ENCODE assay signal across 18 mouse cellular contexts in genomic region chr16:66092766-66093165, GRCm38 (mm10).
"Had no signal": no experiment of that assay in that cellular context is flagged by ENCODE, and none has a peak within 500 bp of the region (broad histone marks: within the 10 kb centered on the region; RNA-seq: fewer than 3 reads in every experiment).

No protein-coding gene starts in this region.

- H3K4me1 ChIP-seq: liver, embryonic 13.5 days; liver, embryonic 15.5 days; lung, embryonic 15.5 days; megakaryocyte, embryonic 14.5 days; neural tube, embryonic 12.5 days; stomach, embryonic 15.5 days had no signal

- H3K9me3 ChIP-seq: liver, embryonic 13.5 days; liver, embryonic 15.5 days; lung, embryonic 15.5 days; neural tube, embryonic 12.5 days; stomach, embryonic 15.5 days had no signal

- H3K4me2 ChIP-seq: liver, embryonic 11.5 days; liver, embryonic 13.5 days; liver, embryonic 15.5 days; lung, embryonic 15.5 days; neural tube, embryonic 12.5 days; stomach, embryonic 15.5 days had no signal

- H3K9ac ChIP-seq: liver, embryonic 13.5 days; liver, embryonic 15.5 days; liver, postnatal 0 days; lung, embryonic 15.5 days; neural tube, embryonic 12.5 days; stomach, embryonic 15.5 days had no signal

- H3K4me3 ChIP-seq: liver, embryonic 13.5 days; liver, embryonic 15.5 days; lung, embryonic 15.5 days; megakaryocyte, embryonic 14.5 days; neural tube, embryonic 12.5 days; stomach, embryonic 15.5 days had no signal

- ATAC-seq: liver, postnatal 0 days; lung, postnatal 0 days had no signal

- H3K27me3 ChIP-seq: liver, embryonic 13.5 days; liver, embryonic 15.5 days; lung, embryonic 15.5 days; megakaryocyte, embryonic 14.5 days; neural tube, embryonic 12.5 days; stomach, embryonic 15.5 days had no signal

- H3K27ac ChIP-seq: liver, embryonic 13.5 days; liver, embryonic 15.5 days; lung, embryonic 15.5 days; macrophage; neural tube, embryonic 12.5 days; stomach, embryonic 15.5 days; stomach, postnatal 0 days had no signal

- H3K36me3 ChIP-seq: liver, embryonic 13.5 days; liver, embryonic 15.5 days; lung, embryonic 15.5 days; neural tube, embryonic 12.5 days; stomach, embryonic 15.5 days had no signal

- DNase-seq: liver, embryonic 13.5 days; liver, postnatal 0 days; lung, adult 2 months; lung, postnatal 14 days; lung, postnatal 36 days; right cerebral cortex, postnatal 14 days; thymus, adult 2 months; thymus, postnatal 25 days; thymus, postnatal 4 days had no signal
